Mouse (Mus musculus) olfactory bulb, adult 2 months (tissue): ENCODE results near the gene Pgf.

Experiments
- CTCF ChIP-seq: fragments of 200-500 bp; IDR thresholded peaks from 2 replicates; pipeline ENCODE4 v1.5.1; 2012; ENCODE audit warnings: low read depth, mild to moderate bottlenecking, low read length, moderate library complexity; ENCODE audit not compliant: insufficient read depth
- POLR2A ChIP-seq: fragments of 200-500 bp; IDR thresholded peaks from 2 replicates; pipeline ENCODE4 v1.6.1; 2012; ENCODE audit warnings: mild to moderate bottlenecking, low read depth, low read length, moderate library complexity; ENCODE audit not compliant: insufficient read depth

DNA sequence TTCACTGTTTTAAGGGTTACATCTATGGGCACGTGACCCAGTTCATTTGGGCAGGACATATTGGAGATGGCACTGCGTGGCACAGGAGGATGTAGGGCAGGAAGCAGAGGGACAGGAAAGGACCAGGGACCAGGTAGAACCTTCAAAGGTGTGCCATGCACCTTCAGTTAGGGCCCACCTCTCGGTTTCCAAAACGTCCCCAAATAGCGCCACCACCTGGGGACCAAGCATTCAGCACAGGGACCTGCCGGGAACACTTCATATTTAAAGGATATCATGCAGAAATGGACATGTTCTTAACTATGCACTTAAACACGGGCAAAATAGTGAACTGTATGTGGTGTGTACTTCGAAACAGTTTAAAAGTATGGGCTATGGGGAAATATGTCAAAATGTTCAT, 26.5 kb upstream of the Pgf start:
- TF ChIP-seq CTCF: no peak
- no peak for TF ChIP-seq POLR2A
